Mouse (Mus musculus) ES-Bruce4 (cell line): ENCODE results near the gene Umps.

Experiments
- CTCF ChIP-seq: IDR thresholded peaks from one replicate; pipeline ENCODE4 v1.8.1; 2011; ENCODE audit warnings: low read depth, low read length
- EP300 ChIP-seq: IDR thresholded peaks from 2 replicates; pipeline ENCODE4 v1.6.1; 2011; ENCODE audit warnings: low read depth, low read length; ENCODE audit not compliant: insufficient read depth

DNA sequence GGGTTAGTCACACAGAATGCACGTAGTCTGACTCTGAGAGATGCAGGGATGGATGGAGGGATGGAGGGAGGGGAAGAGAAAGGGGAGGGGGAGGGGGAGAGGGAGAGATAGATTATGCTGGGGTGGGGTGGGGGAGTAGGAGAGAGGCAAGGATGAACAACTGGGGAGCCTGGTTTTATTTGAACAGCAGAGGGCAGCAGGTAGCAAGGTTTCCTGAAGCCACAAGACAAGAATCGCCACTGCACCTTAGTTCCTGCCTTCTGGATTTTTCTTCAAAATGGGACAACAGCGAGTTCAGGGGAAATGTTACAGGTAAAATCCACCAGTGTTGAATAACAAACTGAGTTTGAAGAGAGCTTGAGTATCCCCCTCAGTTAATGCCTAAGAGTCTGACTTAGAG lies 32.5 kb upstream of the Umps start:
- TF ChIP-seq EP300 (no peak), CTCF (peak; percentile 58)
